Mouse (Mus musculus) liver, embryonic 14.5 days (tissue): Measurements from ENCODE around the gene Lrfn4.
A peak's percentile ranks its signal among the peaks of the same experiment; 100 is the strongest.

Experiments
- CTCF ChIP-seq: IDR thresholded peaks from 2 replicates; pipeline ENCODE4 v1.5.1; 2016; ENCODE audit warnings: antibody characterized with exemption, low read depth, control low read depth
- EP300 ChIP-seq: IDR thresholded peaks from 2 replicates; pipeline ENCODE4 v1.6.1; 2016; ENCODE audit warnings: antibody characterized with exemption, low read depth

GRCm38 (mm10) chr19:4614305-4615150 lies 939 bp downstream of the Lrfn4 start:
- 0 out of 2 replicates have a peak, but pooled peaks have one; percentile 1 for TF ChIP-seq CTCF
- no peak for TF ChIP-seq EP300
